Mouse (Mus musculus): ENCODE data around the gene Ehd1. TPM values are rescaled to one million over a fixed set of nuclear protein-coding genes. Genes with fewer than 3 reads are reported as not detected.

Gene Ehd1
- total and polyA plus RNA-seq, 3 experiments: 65.9 to 105 TPM; not detected in 1

GRCm38 (mm10) chr19:6343996-6344395 is 67.5 kb downstream of the Ehd1 start:
- peaks cover 0 to 2% of the 10 kb centered on the region in 2 experiments; a peak in 2 of 4 replicates for H3K36me3 ChIP-seq (ENCODE audit: control insufficient read depth in 1 of 2, insufficient read depth in 2 of 2, low read length in 2 of 2)
- DNase-seq (ENCODE audit: low read depth, low spot score): no peak

GRCm38 (mm10) chr19:6346023-6346422 is 69.5 kb downstream of the Ehd1 start:
- no peak overlapping the region for H3K4me3 ChIP-seq (ENCODE audit: control insufficient read depth in 1 of 2, insufficient read depth in 1 of 2, low read depth in 2 of 2, low read length in 2 of 2)
- H3K9me3 ChIP-seq (replicated peaks; ENCODE audit: insufficient read depth, low read length): no peaks in the 10 kb centered on the region
- H3K9ac ChIP-seq (ENCODE audit: control insufficient read depth, low read depth, low read length, poor library complexity, severe bottlenecking): no peak overlapping the region
- no peak for TF ChIP-seq SMC3 (IDR thresholded peaks at IDR 0.05; ENCODE audit: low read depth, low read length)
- TF ChIP-seq ZKSCAN1 (IDR thresholded peaks at IDR 0.05; ENCODE audit: low read depth, low read length): no peak
- TF ChIP-seq RAD21 (IDR thresholded peaks at IDR 0.05; ENCODE audit: low read depth, low read length): no peak
- TF ChIP-seq RCOR1 (IDR thresholded peaks at IDR 0.05; ENCODE audit: low read depth, low read length): no peak
- TF ChIP-seq HCFC1 (IDR thresholded peaks at IDR 0.05; ENCODE audit: low read depth, low read length): no peak
- no peaks in the 10 kb centered on the region for H3K27me3 ChIP-seq (ENCODE audit: control insufficient read depth in 1 of 2, insufficient read depth in 2 of 2, low read length in 2 of 2)
- no peaks in the 10 kb centered on the region; the same call in 1 of the 2 replicates for H3K79me2 ChIP-seq (ENCODE audit: control insufficient read depth, insufficient read depth, low read length, poor library complexity)
- H3K27ac ChIP-seq (ENCODE audit: control insufficient read depth, low read depth, low read length): no peak overlapping the region
- H3K36me3 ChIP-seq (ENCODE audit: control insufficient read depth in 1 of 2, insufficient read depth in 2 of 2, low read length in 2 of 2): no peaks in the 10 kb centered on the region; a peak in 1 of 4 replicates
- H3K4me1 ChIP-seq (ENCODE audit: control insufficient read depth in 1 of 2, insufficient read depth in 2 of 2, low read length in 2 of 2): peaks cover 0 to 4% of the 10 kb centered on the region in 2 experiments; a peak in 2 of 4 replicates
- no peak for DNase-seq (ENCODE audit: low read depth, low spot score)

More at GRCm38 (mm10) chr19:6343996-6344395, 67.5 kb downstream of the Ehd1 start:
- Histone ChIP-seq H3K9me3 (replicated peaks; ENCODE audit: insufficient read depth, low read length) (no peaks in the 10 kb centered on the region), H3K9ac (ENCODE audit: control insufficient read depth, low read depth, low read length, poor library complexity, severe bottlenecking) (no peak overlapping the region), H3K79me2 (ENCODE audit: control insufficient read depth, insufficient read depth, low read length, poor library complexity) (no peaks in the 10 kb centered on the region; the same call in 1 of the 2 replicates), H3K4me3 (ENCODE audit: control insufficient read depth in 1 of 2, insufficient read depth in 1 of 2, low read depth in 2 of 2, low read length in 2 of 2) (no peak overlapping the region), H3K4me1 (ENCODE audit: control insufficient read depth in 1 of 2, insufficient read depth in 2 of 2, low read length in 2 of 2) (peaks cover 0 to 10% of the 10 kb centered on the region in 2 experiments; a peak in 2 of 4 replicates), H3K27ac (ENCODE audit: control insufficient read depth, low read depth, low read length) (no peak overlapping the region), H3K27me3 (ENCODE audit: control insufficient read depth in 1 of 2, insufficient read depth in 2 of 2, low read length in 2 of 2) (no peaks in the 10 kb centered on the region)
- TF ChIP-seq ZMIZ1 (IDR thresholded peaks at IDR 0.05; ENCODE audit: low read depth, low read length): no peak
- TF ChIP-seq MAZ (IDR thresholded peaks at IDR 0.05; ENCODE audit: low read depth, low read length): no peak
- TF ChIP-seq KAT2A (conservative IDR thresholded peaks at IDR 0.05; ENCODE audit: low read depth, low read length): no peak
- no peak for TF ChIP-seq MAFK (IDR thresholded peaks at IDR 0.05; ENCODE audit: borderline replicate concordance, low read depth, low read length)
- TF ChIP-seq TBP (IDR thresholded peaks at IDR 0.05; ENCODE audit: low read depth, low read length): no peak
- TF ChIP-seq CTCF (IDR thresholded peaks at IDR 0.05 in 2 of 3, conservative IDR thresholded peaks at IDR 0.05 in 1 of 3; ENCODE audit: control insufficient read depth in 1 of 3, insufficient read depth in 1 of 3, low read depth in 2 of 3, low read length in 3 of 3, poor library complexity in 1 of 3, severe bottlenecking in 1 of 3): no peak
- TF ChIP-seq GABPA (IDR thresholded peaks at IDR 0.05; ENCODE audit: low read depth, low read length): no peak
- no peak for TF ChIP-seq TAL1 (IDR thresholded peaks at IDR 0.05; ENCODE audit: low read length)
- TF ChIP-seq POLR2AphosphoS2 (IDR thresholded peaks at IDR 0.05; ENCODE audit: low read length): no peak
- TF ChIP-seq TCF12 (IDR thresholded peaks at IDR 0.05; ENCODE audit: low read depth, low read length): no peak
- no peak for TF ChIP-seq ZC3H11A (IDR thresholded peaks at IDR 0.05; ENCODE audit: low read depth, low read length)
- TF ChIP-seq POLR2AphosphoS5 (IDR thresholded peaks at IDR 0.05; ENCODE audit: borderline replicate concordance, low read depth, low read length): no peak
- no peak for TF ChIP-seq MYB (IDR thresholded peaks at IDR 0.05; ENCODE audit: low read depth, low read length)
- TF ChIP-seq MEF2A (IDR thresholded peaks at IDR 0.05; ENCODE audit: extremely low read depth, insufficient replicate concordance, low read depth, low read length, poor library complexity, severe bottlenecking): no peak
